Mouse (Mus musculus): Measurements from ENCODE around the gene Ppp1r14d.

GRCm38 (mm10) chr2:119171574-119171973 lies 58.1 kb downstream of the Ppp1r14d start:
- TF ChIP-seq POLR2A (IDR thresholded peaks at IDR 0.05; ENCODE audit: extremely low read depth, insufficient read depth, low read length), result no peak
- no peak for TF ChIP-seq CTCF (IDR thresholded peaks at IDR 0.05; ENCODE audit: extremely low read depth, insufficient read depth, low read length)
